Mouse (Mus musculus) intestine, embryonic 16.5 days (tissue): ENCODE data around the gene Diexf. TPM values are rescaled to one million over a fixed set of nuclear protein-coding genes. Genes with fewer than 3 reads are reported as not detected.

Experiments
- ATAC-seq: fragments of 200-750 bp; cut with Nextera tagmentation; 2 replicates; pipeline ENCODE4 v1.8.0; 2017; ENCODE audit warnings: moderate TSS enrichment, moderate library complexity
- H3K27ac ChIP-seq: fragments of 300-500 bp; sonication (generic); 2 replicates; pipeline ENCODE4 v1.5.1; 2014; ENCODE audit warnings: mild to moderate bottlenecking, low read length
- H3K27me3 ChIP-seq: fragments of 300-500 bp; sonication (generic); replicated peaks from 2 replicates; pipeline ENCODE4 v1.6.1; 2014; ENCODE audit warnings: low read length, control low read depth, mixed read lengths; ENCODE audit not compliant: control insufficient read depth, insufficient read depth
- H3K36me3 ChIP-seq: fragments of 300-500 bp; sonication (generic); 2 replicates; pipeline ENCODE4 v1.6.1; 2014; ENCODE audit warnings: low read length, control low read depth; ENCODE audit not compliant: control insufficient read depth, insufficient read depth
- H3K4me1 ChIP-seq: fragments of 300-500 bp; sonication (generic); 2 replicates; pipeline ENCODE4 v1.6.1; 2014; ENCODE audit warnings: low read length, control low read depth, mixed read lengths; ENCODE audit not compliant: control insufficient read depth, insufficient read depth
- H3K4me2 ChIP-seq: fragments of 300-500 bp; sonication (generic); 2 replicates; pipeline ENCODE4 v1.6.1; 2014; ENCODE audit warnings: low read depth, low read length, control low read depth
- H3K4me3 ChIP-seq: fragments of 300-500 bp; sonication (generic); 2 replicates; pipeline ENCODE4 v1.5.1; 2014; ENCODE audit warnings: mild to moderate bottlenecking, low read length
- H3K9ac ChIP-seq: fragments of 300-500 bp; sonication (generic); 2 replicates; pipeline ENCODE4 v1.6.1; 2014; ENCODE audit warnings: low read depth, low read length
- H3K9me3 ChIP-seq: fragments of 300-500 bp; sonication (generic); 2 replicates; pipeline ENCODE4 v1.6.1; 2016; ENCODE audit warnings: low read length, control low read depth; ENCODE audit not compliant: control insufficient read depth
- WGBS: fragments of 180-500 bp; shearing (Covaris S2); extraction: QIAGEN DNeasy Blood & Tissue Kit; methylation state at CpG from one replicate; pipeline ENCODE4 v1.1.7; 2014; 5-methylcytosine and 5-hydroxymethylcytosine counted together
- polyA plus RNA-seq: library from polyadenylated mRNA; unstranded; fragments of >200 nt; fragmentation: Nextera tagmentation; extraction: Ambion mirVana; gene quantifications from 2 replicates; pipeline ENCODE4 v1.2.1, GENCODE M21; 2015

Diexf gene
- polyA plus RNA-seq, 1 experiment from 2014 or later: 9.2 TPM

- H3K36me3 ChIP-seq: 0 out of 2 replicates have a peak, but pooled peaks cover 4% of the 10 kb centered on the region
- no peaks in the 10 kb centered on the region for H3K9me3 ChIP-seq
- WGBS: 44% methylated on average over 8 of the region's 8 CpGs
- ATAC-seq: peak; percentile 44
- peak overlapping the region; percentile 91 for H3K4me3 ChIP-seq
- H3K4me2 ChIP-seq: peak overlapping the region; percentile 48
- no peaks in the 10 kb centered on the region for H3K27me3 ChIP-seq
- peak overlapping the region; percentile 81 for H3K27ac ChIP-seq
- peaks cover 10% of the 10 kb centered on the region for H3K4me1 ChIP-seq
- peak overlapping the region; percentile 52 for H3K9ac ChIP-seq
Observed at GRCm38 (mm10) chr1:193130839-193131238, 767 bp upstream of the Diexf start.

GRCm38 (mm10) chr1:193130456-193130825 lies 369 bp upstream of the Diexf start:
- no peaks in the 10 kb centered on the region for H3K27me3 ChIP-seq
- H3K9me3 ChIP-seq: no peaks in the 10 kb centered on the region
- H3K4me2 ChIP-seq: peak overlapping the region; percentile 48
- H3K4me1 ChIP-seq: peaks cover 10% of the 10 kb centered on the region
- 0 out of 2 replicates have a peak, but pooled peaks cover 4% of the 10 kb centered on the region for H3K36me3 ChIP-seq
- peak overlapping the region; percentile 52 for H3K9ac ChIP-seq
- peak overlapping the region; percentile 91 for H3K4me3 ChIP-seq
- WGBS: 19% methylated on average over 11 of the region's 11 CpGs
- peak overlapping the region; percentile 81 for H3K27ac ChIP-seq
- ATAC-seq: peak; percentile 31

GRCm38 (mm10) chr1:193129321-193129720 lies 751 bp downstream of the Diexf start:
- H3K4me3 ChIP-seq: peak overlapping the region; percentile 91
- no peaks in the 10 kb centered on the region for H3K9me3 ChIP-seq
- no peaks in the 10 kb centered on the region for H3K27me3 ChIP-seq
- 0 out of 2 replicates have a peak, but pooled peaks cover 4% of the 10 kb centered on the region for H3K36me3 ChIP-seq
- no peak for ATAC-seq
- peak overlapping the region; percentile 87 for H3K9ac ChIP-seq
- 28% methylated on average over 5 of the region's 5 CpGs for WGBS
- no peak overlapping the region for H3K27ac ChIP-seq
- H3K4me1 ChIP-seq: peaks cover 10% of the 10 kb centered on the region
- H3K4me2 ChIP-seq: peak overlapping the region; percentile 73

GRCm38 (mm10) chr1:193128055-193128454 lies 2.0 kb downstream of the Diexf start:
- H3K27me3 ChIP-seq: no peaks in the 10 kb centered on the region
- no peak overlapping the region for H3K9ac ChIP-seq
- H3K4me3 ChIP-seq: no peak overlapping the region
- H3K4me2 ChIP-seq: no peak overlapping the region
- H3K9me3 ChIP-seq: no peaks in the 10 kb centered on the region
- H3K27ac ChIP-seq: no peak overlapping the region
- H3K36me3 ChIP-seq: peaks cover 7% of the 10 kb centered on the region
- ATAC-seq: no peak
- 84% methylated on average over 6 of the region's 6 CpGs for WGBS
- H3K4me1 ChIP-seq: peaks cover 10% of the 10 kb centered on the region

- Histone ChIP-seq H3K36me3 (peaks cover 12% of the 10 kb centered on the region), H3K4me2 (no peak overlapping the region), H3K4me3 (no peak overlapping the region), H3K27ac (no peak overlapping the region), H3K9ac (no peak overlapping the region), H3K4me1 (peaks cover 9% of the 10 kb centered on the region), H3K9me3 (no peaks in the 10 kb centered on the region), H3K27me3 (no peaks in the 10 kb centered on the region)
- WGBS: 67% methylated on average over 4 of the region's 4 CpGs
- no peak for ATAC-seq
Observed at GRCm38 (mm10) chr1:193125835-193126234, 4.2 kb downstream of the Diexf start.

- H3K4me2 ChIP-seq: no peak overlapping the region
- 87% methylated on average over 6 of the region's 6 CpGs for WGBS
Observed at GRCm38 (mm10) chr1:193123290-193123689, 6.8 kb downstream of the Diexf start.

GRCm38 (mm10) chr1:193122793-193123192 lies 7.3 kb downstream of the Diexf start:
- no peak overlapping the region for H3K4me2 ChIP-seq
- no peak overlapping the region for H3K27ac ChIP-seq
- no peak overlapping the region for H3K9ac ChIP-seq
- ATAC-seq: no peak
- no peaks in the 10 kb centered on the region for H3K27me3 ChIP-seq
- no peaks in the 10 kb centered on the region for H3K4me1 ChIP-seq
- no peaks in the 10 kb centered on the region for H3K9me3 ChIP-seq
- 91% methylated on average over 7 of the region's 7 CpGs for WGBS
- H3K36me3 ChIP-seq: peaks cover 14% of the 10 kb centered on the region
- H3K4me3 ChIP-seq: no peak overlapping the region

More at GRCm38 (mm10) chr1:193123290-193123689, 6.8 kb downstream of the Diexf start:
- ATAC-seq: no peak
- Histone ChIP-seq H3K4me1 (no peaks in the 10 kb centered on the region), H3K27ac (no peak overlapping the region), H3K27me3 (no peaks in the 10 kb centered on the region), H3K9ac (no peak overlapping the region), H3K4me3 (no peak overlapping the region), H3K9me3 (no peaks in the 10 kb centered on the region), H3K36me3 (peaks cover 12% of the 10 kb centered on the region)

GRCm38 (mm10) chr1:193112093-193112492 lies 18.0 kb downstream of the Diexf start:
- no peak for ATAC-seq
- H3K4me2 ChIP-seq: no peak overlapping the region
- no peaks in the 10 kb centered on the region for H3K9me3 ChIP-seq
- no peak overlapping the region for H3K9ac ChIP-seq
- no peak overlapping the region for H3K27ac ChIP-seq
- WGBS: 95% methylated on average over 9 of the region's 9 CpGs
- no peaks in the 10 kb centered on the region for H3K4me1 ChIP-seq
- H3K27me3 ChIP-seq: no peaks in the 10 kb centered on the region
- H3K36me3 ChIP-seq: peaks cover 24% of the 10 kb centered on the region
- H3K4me3 ChIP-seq: no peak overlapping the region

- 75% methylated on average over 3 of the region's 3 CpGs for WGBS
- H3K36me3 ChIP-seq: peaks cover 12% of the 10 kb centered on the region
Observed at GRCm38 (mm10) chr1:193102996-193103395, 27.1 kb downstream of the Diexf start.

GRCm38 (mm10) chr1:193102556-193102955 lies 27.5 kb downstream of the Diexf start:
- no peak overlapping the region for H3K4me3 ChIP-seq
- no peak overlapping the region for H3K4me2 ChIP-seq
- no peaks in the 10 kb centered on the region for H3K9me3 ChIP-seq
- 88% methylated on average over 5 of the region's 5 CpGs for WGBS
- no peak for ATAC-seq
- no peaks in the 10 kb centered on the region for H3K4me1 ChIP-seq
- H3K9ac ChIP-seq: no peak overlapping the region
- H3K27ac ChIP-seq: no peak overlapping the region
- peaks cover 12% of the 10 kb centered on the region for H3K36me3 ChIP-seq
- H3K27me3 ChIP-seq: no peaks in the 10 kb centered on the region

More at GRCm38 (mm10) chr1:193102996-193103395, 27.1 kb downstream of the Diexf start:
- no peak overlapping the region for H3K4me2 ChIP-seq
- ATAC-seq: no peak
- H3K27ac ChIP-seq: no peak overlapping the region
- no peak overlapping the region for H3K4me3 ChIP-seq
- no peaks in the 10 kb centered on the region for H3K9me3 ChIP-seq
- no peak overlapping the region for H3K9ac ChIP-seq
- no peaks in the 10 kb centered on the region for H3K27me3 ChIP-seq
- H3K4me1 ChIP-seq: no peaks in the 10 kb centered on the region
